Mouse (Mus musculus) central nervous system, embryonic 14 days (tissue): Measurements from ENCODE around the gene C030005K15Rik. TPM values are rescaled to one million over a fixed set of nuclear protein-coding genes. Genes with fewer than 3 reads are reported as not detected.

Experiments used
- polyA plus RNA-seq: library from polyadenylated mRNA; depleted of rRNA; stranded (reverse); fragments of >200 nt; gene quantifications from 2 replicates; pipeline ENCODE4 v1.2.3, GENCODE M21; 2012; rRNA removed

Gene C030005K15Rik
- not detected in 2 replicates for polyA plus RNA-seq

GRCm38 (mm10) chr10:97726655-97727054, at the start of gene C030005K15Rik:
Gene C030005K15Rik, minus strand, starts transcription at chr10:97726755.

GRCm38 (mm10) chr10:97692913-97693312, 33.6 kb downstream of the C030005K15Rik start, which contains the start of gene Ccer1:
Gene Ccer1, plus strand, starts transcription at chr10:97693059.

Other genes with a start within 250 kb of the C030005K15Rik start
- 85.3 and 155 TPM in 2 replicates for gene Dcn, start 247.1 kb downstream of the C030005K15Rik start, polyA plus RNA-seq
- gene Lum, start 161.6 kb downstream of the C030005K15Rik start, polyA plus RNA-seq = 48.1 and 104 TPM in 2 replicates
- gene Kera, start 119.9 kb downstream of the C030005K15Rik start, polyA plus RNA-seq = 0.81 and 3.7 TPM in 2 replicates
- 1.7 and 17.0 TPM in 2 replicates for gene Epyc, start 82.7 kb downstream of the C030005K15Rik start, polyA plus RNA-seq
- gene Ccer1, start 33.7 kb downstream of the C030005K15Rik start, polyA plus RNA-seq = not detected in 2 replicates